Mouse (Mus musculus) ES-Bruce4 (cell line): ENCODE data around the gene Ipo11.
A peak's percentile ranks its signal among the peaks of the same experiment; 100 is the strongest.

ENCODE experiments used
- CTCF ChIP-seq: IDR thresholded peaks from one replicate; pipeline ENCODE4 v1.8.1; 2011; ENCODE audit warnings: low read depth, low read length
- POLR2A ChIP-seq: IDR thresholded peaks from one replicate; pipeline ENCODE4 v1.8.1; 2011; ENCODE audit warnings: low read length; ENCODE audit not compliant: insufficient read depth

- no peak for TF ChIP-seq POLR2A
- peak; percentile 67 for TF ChIP-seq CTCF
These were observed 42.5 kb downstream of the Ipo11 start for GRCm38 (mm10) chr13:106894284-106894683.
